Mouse (Mus musculus): Measurements from ENCODE around the gene Gm28230. TPM values are rescaled to one million over a fixed set of nuclear protein-coding genes. Genes with fewer than 3 reads are reported as not detected.
A peak's percentile ranks its signal among the peaks of the same experiment; 100 is the strongest.

Gene Gm28230
- total and polyA plus RNA-seq, 3 experiments = 0.04 to 0.14 TPM; not detected in 1

- peak; percentile 57 to 84 for DNase-seq
- Histone ChIP-seq H3K79me2 (replicated peaks; ENCODE audit: control insufficient read depth, insufficient read depth, low read length) (no peaks in the 10 kb centered on the region), H3K27me3 (ENCODE audit: control insufficient read depth, insufficient read depth, low read length) (peaks cover 42% of the 10 kb centered on the region), H3K4me1 (ENCODE audit: control insufficient read depth, insufficient read depth, low read length) (no peaks in the 10 kb centered on the region), H3K9ac (ENCODE audit: low read depth, low read length) (no peak overlapping the region), H3K4me3 (no peak overlapping the region), H3K36me3 (ENCODE audit: control insufficient read depth, insufficient read depth, low read length) (no peaks in the 10 kb centered on the region), H3K27ac (no peak overlapping the region)
- intact Hi-C loops (cut with DNase I) = loop anchor here (1.0 to 5.0 kb wide), 6 partner anchors 260 to 887 kb away; no protein-coding TSS in a partner anchor
- TF ChIP-seq POLR2A (IDR thresholded peaks at IDR 0.05; ENCODE audit: insufficient read depth, low read depth, low read length) (no peak), CTCF (IDR thresholded peaks at IDR 0.05) (peak; percentile 99), EP300 (IDR thresholded peaks at IDR 0.05; ENCODE audit: insufficient read depth, low read depth, low read length) (peak; percentile 62; the same call in 1 of the 2 replicates)
- WGBS = 18% methylated on average over 17 of the region's 17 CpGs
These were observed 24.3 kb upstream of the Gm28230 start for GRCm38 (mm10) chr2:74701949-74702819.

- H3K36me3 ChIP-seq (ENCODE audit: control insufficient read depth, insufficient read depth, low read length) = no peaks in the 10 kb centered on the region
- no peaks in the 10 kb centered on the region for H3K79me2 ChIP-seq (replicated peaks; ENCODE audit: control insufficient read depth, insufficient read depth, low read length)
- H3K9ac ChIP-seq (ENCODE audit: low read depth, low read length) = no peak overlapping the region
- H3K27ac ChIP-seq = no peak overlapping the region
- no peak for DNase-seq
- 38% methylated on average over 6 of the region's 6 CpGs for WGBS
- H3K27me3 ChIP-seq (ENCODE audit: control insufficient read depth, insufficient read depth, low read length) = peaks cover 41% of the 10 kb centered on the region
- H3K4me1 ChIP-seq (ENCODE audit: control insufficient read depth, insufficient read depth, low read length) = no peaks in the 10 kb centered on the region
- no peak overlapping the region for H3K4me3 ChIP-seq
- no peak for TF ChIP-seq POLR2A (IDR thresholded peaks at IDR 0.05; ENCODE audit: insufficient read depth, low read depth, low read length)
- no peak for TF ChIP-seq CTCF (IDR thresholded peaks at IDR 0.05)
- no peak for TF ChIP-seq EP300 (IDR thresholded peaks at IDR 0.05; ENCODE audit: insufficient read depth, low read depth, low read length)
- intact Hi-C loops (cut with DNase I) = loop anchor here (1.0 to 5.0 kb wide), 6 partner anchors 259 to 886 kb away; no protein-coding TSS in a partner anchor
These were observed 23.7 kb upstream of the Gm28230 start for GRCm38 (mm10) chr2:74702820-74703219.

- Histone ChIP-seq H3K27ac (no peak overlapping the region), H3K79me2 (replicated peaks; ENCODE audit: control insufficient read depth, insufficient read depth, low read length) (no peaks in the 10 kb centered on the region), H3K27me3 (ENCODE audit: control insufficient read depth, insufficient read depth, low read length) (peaks cover 36% of the 10 kb centered on the region), H3K4me1 (ENCODE audit: control insufficient read depth, insufficient read depth, low read length) (no peaks in the 10 kb centered on the region), H3K36me3 (ENCODE audit: control insufficient read depth, insufficient read depth, low read length) (no peaks in the 10 kb centered on the region), H3K9ac (ENCODE audit: low read depth, low read length) (no peak overlapping the region), H3K4me3 (no peak overlapping the region)
- intact Hi-C loops (cut with DNase I) = loop anchor here (2.0 to 5.0 kb wide), 4 partner anchors 259 to 885 kb away; no protein-coding TSS in a partner anchor
- WGBS = 21% methylated on average over 10 of the region's 10 CpGs
- TF ChIP-seq CTCF (IDR thresholded peaks at IDR 0.05) (no peak), POLR2A (IDR thresholded peaks at IDR 0.05; ENCODE audit: insufficient read depth, low read depth, low read length) (no peak), EP300 (IDR thresholded peaks at IDR 0.05; ENCODE audit: insufficient read depth, low read depth, low read length) (no peak)
- no peak for DNase-seq
These were observed 23.2 kb upstream of the Gm28230 start for GRCm38 (mm10) chr2:74703317-74703716.

GRCm38 (mm10) chr2:74703720-74704392 is 22.7 kb upstream of the Gm28230 start:
- 13% methylated on average over 26 of the region's 26 CpGs for WGBS
- Histone ChIP-seq H3K4me3 (no peak overlapping the region), H3K27me3 (ENCODE audit: control insufficient read depth, insufficient read depth, low read length) (peaks cover 33% of the 10 kb centered on the region)

GRCm38 (mm10) chr2:74704393-74704998 is 22.0 kb upstream of the Gm28230 start, which contains the start of gene Hoxd8:
Hoxd8 (plus strand) TSS chr2:74704615.
- H3K27ac ChIP-seq = no peak within 1 kb of the TSS
- H3K4me3 ChIP-seq = peak within 1 kb of the TSS; percentile 35
- WGBS = 4% methylated on average over 48 of the region's 52 CpGs
- no peaks in the 10 kb centered on the region for H3K79me2 ChIP-seq (replicated peaks; ENCODE audit: control insufficient read depth, insufficient read depth, low read length)
- no peaks in the 10 kb centered on the region for H3K36me3 ChIP-seq (ENCODE audit: control insufficient read depth, insufficient read depth, low read length)
- H3K4me1 ChIP-seq (ENCODE audit: control insufficient read depth, insufficient read depth, low read length) = no peaks in the 10 kb centered on the region
- DNase-seq = peak; percentile 50 to 63
- TF ChIP-seq EP300 (IDR thresholded peaks at IDR 0.05; ENCODE audit: insufficient read depth, low read depth, low read length) = no peak
- TF ChIP-seq CTCF (IDR thresholded peaks at IDR 0.05) = no peak
- TF ChIP-seq POLR2A (IDR thresholded peaks at IDR 0.05; ENCODE audit: insufficient read depth, low read depth, low read length) = no peak
- peak within 1 kb of the TSS; percentile 69 for H3K9ac ChIP-seq (ENCODE audit: low read depth, low read length)
- H3K27me3 ChIP-seq (ENCODE audit: control insufficient read depth, insufficient read depth, low read length) = peaks cover 31% of the 10 kb centered on the region
- intact Hi-C loops (cut with DNase I) = loop anchor here (5.0 kb wide), 2 partner anchors 258 to 608 kb away; no protein-coding TSS in a partner anchor

More at GRCm38 (mm10) chr2:74703720-74704392, 22.7 kb upstream of the Gm28230 start:
- TF ChIP-seq POLR2A (IDR thresholded peaks at IDR 0.05; ENCODE audit: insufficient read depth, low read depth, low read length) (no peak), CTCF (IDR thresholded peaks at IDR 0.05) (no peak)
- intact Hi-C loops (cut with DNase I) = loop anchor here (2.0 to 5.0 kb wide), 4 partner anchors 258 to 885 kb away; no protein-coding TSS in a partner anchor
- no peaks in the 10 kb centered on the region for H3K79me2 ChIP-seq (replicated peaks; ENCODE audit: control insufficient read depth, insufficient read depth, low read length)
- H3K4me1 ChIP-seq (ENCODE audit: control insufficient read depth, insufficient read depth, low read length) = no peaks in the 10 kb centered on the region
- no peak overlapping the region for H3K27ac ChIP-seq
- no peak overlapping the region for H3K9ac ChIP-seq (ENCODE audit: low read depth, low read length)
- H3K36me3 ChIP-seq (ENCODE audit: control insufficient read depth, insufficient read depth, low read length) = no peaks in the 10 kb centered on the region
- DNase-seq = peak in 1 of 2 experiments; percentile 24
